Mouse (Mus musculus) inflammation-experienced regulatory T-cells, adult 6 months (primary cell): Measurements from ENCODE around the gene Aip. TPM values are rescaled to one million over a fixed set of nuclear protein-coding genes. Genes with fewer than 3 reads are reported as not detected.
"Not testable (repeated sequence)": the region's sequence is repeated elsewhere in the genome, so short reads cannot be mapped to it uniquely, and the experiment has no call there.

Experiments used
- ATAC-seq: one replicate; pipeline ENCODE4 v1.8.0; 2017
- polyA plus RNA-seq, 3 experiments: library from polyadenylated mRNA; unstranded; fragments of 100-300 nt; shearing (Covaris generic); gene quantifications; one replicate each; pipeline ENCODE4 v1.2.1; 2017

Gene Aip
- polyA plus RNA-seq, 3 experiments from 2014 or later: 171 to 228 (median 197) TPM

DNA sequence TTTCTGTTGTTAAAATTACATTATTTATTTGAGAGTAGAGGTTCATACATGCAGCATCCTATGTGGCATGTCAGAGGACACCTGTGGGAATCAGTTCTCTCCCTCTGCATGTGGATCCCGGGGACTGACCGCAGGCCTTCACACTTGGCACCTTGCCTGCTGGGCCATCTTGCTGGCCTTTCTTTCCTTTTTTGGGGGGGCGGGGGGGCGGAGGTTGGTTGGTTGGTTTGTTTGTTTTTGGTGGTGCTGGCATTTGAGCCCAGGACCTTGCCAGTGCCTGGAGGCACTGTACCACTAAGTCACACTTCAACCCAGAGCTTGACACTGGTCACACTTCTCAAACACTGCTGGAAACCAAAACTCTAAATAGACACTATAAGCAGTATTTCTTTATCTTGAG, 8.7 kb upstream of the Aip start:
- no peak for ATAC-seq

DNA sequence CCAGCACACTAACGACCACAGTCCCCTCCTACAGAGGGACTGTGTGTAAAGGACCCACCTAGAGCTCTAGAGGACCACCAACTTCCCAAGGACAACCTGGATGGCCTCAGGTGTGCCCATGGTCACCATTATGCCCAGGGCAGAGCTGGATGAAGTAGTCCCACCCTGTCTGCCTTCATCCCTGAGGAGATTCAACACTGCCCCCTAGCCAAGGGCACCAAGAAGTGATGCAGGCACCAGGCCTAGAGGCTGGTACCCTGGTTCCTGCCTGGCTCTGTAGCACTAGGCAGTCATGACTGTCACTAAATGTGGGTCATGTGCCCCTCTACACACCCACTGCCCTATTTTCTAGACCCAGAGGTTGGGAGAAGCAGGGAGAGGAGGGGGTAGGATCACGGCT, 6.1 kb upstream of the Aip start:
- no peak for ATAC-seq

DNA sequence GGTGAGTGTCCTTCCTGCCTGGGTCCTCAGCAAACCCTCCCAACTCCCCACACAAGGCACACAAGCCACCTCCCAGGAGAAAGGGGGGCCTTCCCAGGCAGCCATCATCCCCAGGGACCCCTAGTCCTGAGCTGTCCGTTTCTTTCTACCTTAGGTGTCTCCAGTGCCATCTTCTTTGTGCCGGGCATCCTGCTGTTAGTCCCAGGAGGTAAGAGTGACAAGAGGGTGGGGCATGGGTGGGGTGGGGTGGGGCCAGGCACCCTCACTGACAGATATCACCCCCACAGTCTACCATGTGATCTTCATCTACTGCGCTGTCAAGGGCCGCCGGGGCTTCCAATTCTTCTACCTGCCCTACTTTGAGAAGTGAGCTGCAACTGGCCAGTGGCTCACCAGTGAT, 5.4 kb upstream of the Aip start:
- ATAC-seq: no peak

DNA sequence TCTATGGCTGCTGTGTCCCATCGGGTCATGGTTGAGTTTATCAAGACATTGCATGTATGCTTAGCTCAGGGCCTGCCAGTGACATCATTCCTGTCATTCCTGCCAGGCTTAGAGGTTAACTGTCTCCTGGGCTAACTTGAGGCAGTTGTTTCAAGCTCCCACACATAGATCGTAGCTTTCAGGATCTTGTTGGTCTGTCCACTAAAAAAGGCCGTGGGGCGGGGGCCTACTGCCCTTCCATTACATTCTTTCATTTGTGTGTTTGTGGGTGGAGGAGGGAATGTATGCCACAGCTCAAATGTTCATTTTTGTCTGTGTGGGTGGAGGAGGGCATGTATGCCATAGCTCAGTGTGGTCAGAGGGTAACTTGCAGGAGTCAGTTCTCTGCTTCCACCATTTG, 4.4 kb upstream of the Aip start:
- ATAC-seq: no peak

DNA sequence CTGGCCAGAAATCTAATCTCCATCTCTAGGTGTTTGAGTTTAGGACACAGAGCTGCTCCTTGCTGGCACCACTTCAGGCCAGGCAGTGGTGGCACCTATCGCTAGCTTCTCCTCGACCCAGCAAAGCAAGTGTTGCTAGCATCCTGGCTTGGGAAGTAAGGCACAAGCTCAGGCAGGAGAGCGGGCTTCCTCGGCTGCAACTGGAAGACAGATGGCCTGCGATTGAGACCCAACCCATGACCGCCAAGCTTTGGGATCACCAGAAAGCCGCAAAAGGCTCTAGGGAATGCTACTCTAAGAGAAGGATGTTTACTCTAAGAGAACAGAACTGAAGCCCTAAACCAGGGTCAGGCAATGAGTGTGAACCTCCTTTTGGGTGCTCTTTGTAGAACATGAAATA, 3.8 kb upstream of the Aip start:
- no peak for ATAC-seq

DNA sequence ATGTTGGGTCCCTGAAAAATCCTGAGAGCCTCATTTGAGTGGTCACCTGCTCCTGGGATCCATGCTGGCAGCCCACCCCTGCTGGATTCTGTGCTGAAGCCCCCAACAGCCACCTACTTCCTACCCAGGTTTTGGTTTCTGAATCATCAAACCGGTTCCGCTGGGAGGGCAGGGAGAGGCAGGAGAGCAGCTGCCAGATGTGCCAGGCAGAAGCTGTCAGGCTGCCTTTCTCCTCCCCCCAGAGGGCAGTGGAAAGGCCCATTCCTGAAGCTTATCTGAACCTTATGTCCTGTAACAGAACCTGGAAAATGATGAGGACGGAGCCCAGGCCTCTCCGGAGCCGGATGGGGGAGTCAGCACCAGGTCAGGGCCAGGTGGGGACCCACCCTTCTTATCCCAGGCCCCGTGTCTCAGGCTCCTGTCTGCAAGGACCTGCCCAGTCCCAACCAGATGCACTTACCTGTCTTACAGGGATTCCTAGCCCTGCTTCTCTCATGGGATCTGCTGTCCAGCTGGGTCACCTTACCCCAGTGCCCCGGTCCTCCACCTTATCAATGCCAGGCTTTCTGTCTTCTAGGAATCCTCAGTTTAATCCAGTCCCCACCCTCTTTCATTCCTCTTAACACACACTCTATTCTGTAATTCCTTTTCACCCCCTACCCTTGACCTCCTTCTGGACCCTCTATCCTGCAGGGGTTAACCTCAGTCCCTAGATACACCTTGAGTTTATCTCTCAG, 1.3 kb upstream of the Aip start:
- ATAC-seq: no peak

DNA sequence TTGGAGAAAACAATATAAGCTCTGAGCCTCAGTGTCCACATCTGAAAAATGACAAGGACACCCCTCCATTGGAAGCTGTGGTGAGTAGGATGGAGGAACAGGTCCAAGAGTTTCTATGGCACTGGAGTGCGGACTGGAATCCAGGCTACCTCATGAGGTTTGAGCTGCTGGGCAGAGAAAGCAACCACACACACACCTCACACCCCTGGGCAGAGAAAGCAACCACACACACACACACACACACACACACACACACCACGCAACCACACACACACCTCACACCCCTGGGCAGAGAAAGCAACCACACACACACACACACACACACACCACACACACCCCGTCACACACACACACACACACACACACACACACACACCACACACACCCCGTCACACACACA, 390 bp downstream of the Aip start:
- not testable (repeated sequence) for ATAC-seq

DNA sequence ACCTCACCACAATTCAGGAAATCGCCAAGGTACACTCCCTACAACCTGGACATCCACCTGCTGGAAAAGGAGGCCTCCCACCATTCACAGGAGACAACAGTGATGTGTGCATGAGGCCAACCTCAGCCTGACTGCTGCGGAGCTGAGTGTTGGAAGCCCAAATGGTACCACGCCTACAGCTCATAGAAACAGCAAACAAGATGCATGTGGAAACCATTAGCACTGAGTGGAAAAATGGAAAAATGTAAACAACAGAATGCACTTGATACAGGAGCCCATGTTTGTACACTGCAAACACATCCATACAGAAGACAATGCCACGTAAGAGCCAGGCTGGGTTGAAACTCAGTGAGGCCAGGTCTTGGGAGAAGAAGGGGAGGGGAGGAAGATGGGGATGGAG, 1.2 kb downstream of the Aip start:
- no peak for ATAC-seq

DNA sequence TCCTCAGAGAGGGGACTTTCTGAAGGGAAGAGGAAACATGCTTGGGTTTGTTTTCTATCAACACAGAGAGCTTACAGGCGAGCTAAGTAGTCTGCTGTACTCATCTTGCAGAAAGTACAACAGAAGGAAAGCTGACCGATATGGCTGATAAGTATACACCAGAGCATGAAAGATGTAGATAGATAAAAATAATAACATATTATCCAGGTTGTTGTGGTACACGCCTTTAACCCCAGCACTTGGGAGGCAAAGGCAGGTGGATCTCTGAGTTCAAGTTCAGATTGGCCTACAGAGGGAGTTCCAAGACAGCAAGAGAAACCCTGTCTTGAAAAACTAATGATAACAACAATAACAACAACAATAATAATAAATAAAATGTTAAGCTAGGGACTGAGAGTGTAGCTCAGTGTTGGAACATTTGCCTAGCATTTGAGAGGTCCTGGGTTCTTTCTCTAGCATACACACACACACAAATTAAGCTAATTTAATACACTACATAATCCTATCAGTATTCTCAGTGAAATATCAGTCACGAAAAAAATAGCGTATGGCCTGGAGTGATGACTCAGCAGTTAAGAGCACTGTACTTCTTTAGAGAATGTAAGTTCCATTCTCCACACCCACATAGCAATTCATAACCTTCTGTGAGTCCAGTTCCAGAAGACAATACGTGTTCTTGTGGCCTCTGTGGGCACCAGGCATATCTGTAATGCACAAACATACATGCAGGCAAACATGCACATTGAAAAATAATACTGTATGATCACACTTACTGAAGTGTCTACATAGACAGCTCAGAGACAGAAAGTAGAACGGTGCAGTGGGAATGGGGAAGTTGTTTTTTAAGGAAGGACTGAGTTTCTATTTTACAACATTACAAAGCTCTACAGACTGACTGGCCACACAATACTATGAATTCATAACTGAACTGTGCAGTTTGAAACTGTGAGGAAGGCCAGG, 3.0 kb downstream of the Aip start:
- ATAC-seq: no peak

DNA sequence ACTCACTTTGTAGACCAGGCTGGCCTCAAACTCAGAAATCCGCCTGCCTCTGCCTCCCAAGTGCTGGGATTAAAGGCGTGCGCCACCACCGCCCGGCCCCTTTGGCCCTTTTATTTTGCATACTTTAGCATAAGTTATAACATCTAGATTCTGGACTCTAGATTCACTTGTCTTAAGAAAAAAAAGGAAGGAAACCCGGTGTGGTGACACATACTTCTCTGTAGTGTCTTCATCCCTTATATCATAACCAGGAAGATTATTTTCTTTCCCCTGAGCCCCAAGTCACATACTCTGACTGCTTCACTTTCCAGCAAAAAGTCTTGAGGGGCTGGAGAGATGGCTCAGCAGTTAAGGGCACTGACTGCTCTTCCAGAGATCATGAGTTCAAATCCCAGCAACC, 3.8 kb downstream of the Aip start:
- ATAC-seq: not testable (repeated sequence)

DNA sequence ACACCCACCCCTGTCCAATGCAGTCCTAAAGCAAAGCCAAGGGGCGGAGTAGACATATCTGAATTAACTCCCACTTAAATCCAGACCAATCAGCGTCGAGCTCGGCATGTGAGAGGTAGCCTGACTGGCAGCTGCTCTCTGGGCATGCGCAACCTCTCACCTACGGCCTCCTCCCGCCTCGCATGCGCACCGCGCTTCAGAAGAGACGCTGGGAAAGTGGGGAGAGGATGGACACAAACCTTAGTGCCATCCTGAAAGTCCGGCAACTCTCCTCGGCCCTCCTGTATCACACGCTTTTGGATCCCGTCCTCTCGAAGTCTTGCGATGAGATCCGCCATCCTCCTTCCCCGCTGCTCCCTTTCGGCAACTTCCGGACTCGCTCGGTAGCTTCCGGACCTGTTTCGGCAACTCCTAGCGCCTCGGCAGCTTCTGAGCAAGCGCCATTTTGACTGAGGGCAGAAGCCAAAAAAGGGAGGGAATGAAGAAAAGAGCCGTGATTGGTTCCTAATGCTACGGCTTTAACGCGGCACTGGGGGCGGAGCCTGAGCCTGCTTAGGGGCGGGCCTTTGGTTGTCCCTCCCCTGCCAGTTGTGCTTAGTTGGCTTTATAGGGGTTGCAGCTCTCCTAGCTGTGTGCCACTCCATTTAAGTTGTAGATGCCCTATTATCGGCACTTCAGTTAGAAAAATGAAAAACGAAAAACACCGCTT, 4.4 kb downstream of the Aip start:
- peak; percentile 62 for ATAC-seq

DNA sequence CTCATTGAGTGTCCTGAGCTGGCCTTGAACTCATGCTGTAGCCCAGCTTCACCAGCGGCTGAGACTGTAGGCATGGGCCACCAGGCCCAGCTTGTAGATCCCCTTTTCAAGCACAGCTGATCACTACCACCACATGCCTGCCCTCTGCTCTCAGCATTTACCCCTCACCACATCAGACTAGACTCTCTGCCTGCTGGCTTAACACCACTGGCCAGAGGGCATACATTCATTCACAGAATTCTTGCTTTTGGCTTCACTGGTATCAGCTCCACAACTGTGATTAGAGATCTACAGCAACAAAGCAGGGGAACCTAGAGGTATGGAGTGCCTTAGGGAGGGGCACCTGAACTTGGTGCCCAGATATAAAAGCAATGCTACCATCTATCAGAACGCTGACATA, 5.2 kb downstream of the Aip start:
- no peak for ATAC-seq

DNA sequence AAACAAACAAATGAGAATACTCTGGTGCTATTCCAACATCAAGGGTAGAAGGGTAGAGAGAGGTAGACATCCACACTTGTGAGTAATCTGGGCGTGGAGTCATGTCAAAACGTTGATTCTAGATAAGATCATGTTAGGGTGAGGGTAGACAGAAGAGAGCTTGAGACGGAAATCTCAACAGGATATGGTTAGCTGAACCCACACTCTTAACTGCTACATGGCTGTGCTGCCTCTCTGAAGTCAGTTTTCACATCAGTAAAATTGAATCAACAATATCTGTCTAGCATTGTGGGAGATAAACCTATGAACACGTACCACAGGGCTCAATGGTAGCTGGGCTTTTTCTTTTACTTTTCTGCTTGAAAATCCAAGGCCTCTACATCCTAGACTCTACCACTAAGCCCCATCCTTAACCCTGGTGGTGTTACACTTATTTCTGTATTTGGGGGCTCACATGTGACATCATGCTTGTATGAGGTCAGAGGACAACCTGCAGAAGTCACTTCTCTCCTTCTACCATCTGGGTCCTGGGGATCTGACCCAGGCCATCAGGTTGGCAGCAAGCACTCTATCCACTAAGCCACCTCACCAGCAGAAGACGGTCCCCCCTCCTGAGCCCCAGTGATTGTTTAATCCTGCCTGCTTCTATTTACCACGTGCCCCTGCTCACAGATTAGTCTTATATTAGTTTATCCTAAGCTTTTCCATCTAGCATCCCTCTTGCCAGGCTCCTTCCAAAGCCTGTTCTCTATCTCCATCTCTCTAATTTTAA, 5.8 kb downstream of the Aip start:
- peak; percentile 79 for ATAC-seq

DNA sequence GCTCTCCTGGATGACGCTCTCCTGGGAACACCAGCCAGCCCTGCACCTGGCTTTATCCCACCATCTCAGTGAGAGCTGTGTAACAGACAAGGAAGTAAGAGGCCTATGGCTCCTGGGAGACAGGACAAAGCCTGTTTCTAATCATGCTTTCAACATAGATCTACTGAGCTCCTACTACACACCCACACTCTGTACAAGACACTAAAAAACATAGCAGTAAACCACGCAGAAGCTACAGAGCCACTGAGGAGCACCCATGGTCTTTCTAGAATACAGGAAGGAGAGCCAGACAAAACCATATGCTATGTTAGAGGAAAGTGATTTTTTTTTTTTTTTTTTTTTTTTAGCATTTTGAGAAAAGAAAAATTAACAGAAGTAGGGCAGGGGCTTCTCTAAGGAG, 7.3 kb downstream of the Aip start:
- ATAC-seq: no peak

DNA sequence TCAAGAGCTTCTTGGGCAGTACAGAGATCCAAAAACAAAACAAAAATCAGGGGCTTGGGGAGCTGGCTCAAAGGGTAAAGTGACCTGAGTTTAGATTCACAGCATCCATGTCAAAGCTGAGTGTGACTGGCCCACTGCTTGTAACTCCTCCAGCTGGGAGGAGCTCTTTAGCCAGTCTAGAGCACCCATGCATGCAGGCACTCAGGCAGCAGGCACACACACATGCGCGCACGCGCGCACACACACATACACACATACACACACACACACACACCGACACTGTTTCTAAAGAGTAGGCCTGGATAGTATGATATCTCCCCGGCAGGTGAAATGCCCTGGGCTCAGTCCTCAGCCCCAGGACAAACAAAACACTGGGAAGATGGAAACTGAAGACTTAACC, 8.7 kb downstream of the Aip start:
- no peak for ATAC-seq

DNA sequence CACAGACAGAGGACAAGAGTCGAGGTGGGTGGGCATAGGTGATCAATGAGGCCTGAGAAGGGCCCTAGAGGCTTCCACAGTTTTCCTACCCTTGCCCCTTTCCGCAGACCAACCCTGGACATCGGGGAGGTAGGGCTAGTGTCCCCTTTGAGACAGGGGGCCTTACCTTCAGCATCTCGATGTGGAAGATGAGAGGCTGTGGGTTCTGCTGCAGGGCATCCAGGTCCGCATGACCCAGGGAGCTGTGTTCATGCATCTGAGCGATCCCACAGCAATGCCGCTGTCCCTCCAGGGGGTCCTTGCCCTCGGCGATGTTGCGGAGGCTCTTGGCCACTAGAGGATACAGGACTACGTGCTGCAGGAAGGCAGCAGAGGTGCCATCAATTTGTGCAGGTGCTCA, 9.8 kb downstream of the Aip start:
- ATAC-seq: no peak

DNA sequence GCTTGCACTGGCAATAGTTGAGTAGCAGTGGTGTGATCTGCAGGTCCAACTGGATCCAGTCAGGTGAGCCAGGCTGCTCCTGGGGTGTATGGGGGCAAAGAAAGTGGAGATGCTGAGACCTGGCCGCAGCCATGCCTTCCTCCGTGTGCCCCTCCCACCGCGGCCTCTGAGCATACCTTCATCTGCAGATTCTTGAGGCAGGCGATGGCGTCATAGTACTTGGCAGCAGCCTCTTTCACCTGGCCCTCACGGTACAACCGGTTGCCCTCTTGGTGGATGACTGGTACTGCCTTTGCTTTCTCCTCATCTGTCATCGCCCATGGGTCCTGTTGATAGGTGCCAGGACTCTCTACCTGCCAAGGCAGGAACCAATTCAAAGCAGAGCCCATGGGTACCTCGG, 10.5 kb downstream of the Aip start:
- ATAC-seq: no peak

DNA sequence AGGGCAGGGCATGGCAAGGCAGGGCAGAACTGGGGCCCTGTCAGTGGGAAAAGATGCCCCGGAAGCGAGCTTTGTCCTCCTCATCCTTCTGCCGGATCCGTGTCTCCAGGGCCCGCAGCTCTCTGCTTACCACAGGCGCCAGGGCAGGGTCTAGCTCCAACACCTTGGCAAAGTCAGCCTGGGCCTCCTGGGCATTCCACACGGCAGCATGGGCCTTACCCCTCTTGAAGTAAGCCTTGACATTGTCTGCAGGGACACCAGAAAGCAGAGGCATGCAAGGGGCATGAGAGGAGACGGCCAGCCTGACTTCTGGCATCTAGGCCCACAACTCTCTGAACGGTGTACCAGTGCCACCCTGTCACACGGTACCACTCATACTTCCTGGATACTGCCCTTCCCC, 11.1 kb downstream of the Aip start:
- ATAC-seq: no peak

DNA sequence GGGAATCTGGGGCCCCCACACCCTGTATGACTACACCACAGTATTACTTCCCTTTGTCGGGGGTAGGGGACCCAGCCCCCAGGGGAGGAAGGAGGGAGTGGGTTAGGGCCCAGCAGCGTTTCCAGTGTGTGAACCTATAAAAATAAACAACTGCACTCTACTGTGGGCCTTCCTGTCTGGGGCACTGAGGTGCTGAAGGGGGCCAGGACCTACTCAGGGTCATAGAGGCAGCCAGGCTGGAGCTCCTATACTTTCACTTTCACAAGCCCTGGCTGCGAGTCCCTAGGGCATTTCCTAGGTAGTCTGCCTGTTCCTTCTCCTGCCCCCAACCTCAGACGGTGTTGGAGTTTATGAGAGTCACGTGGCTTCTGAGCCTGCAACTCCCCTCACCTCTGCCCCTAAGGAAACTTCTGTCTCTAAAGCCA, 11.8 kb downstream of the Aip start:
- peak; percentile 84 for ATAC-seq

DNA sequence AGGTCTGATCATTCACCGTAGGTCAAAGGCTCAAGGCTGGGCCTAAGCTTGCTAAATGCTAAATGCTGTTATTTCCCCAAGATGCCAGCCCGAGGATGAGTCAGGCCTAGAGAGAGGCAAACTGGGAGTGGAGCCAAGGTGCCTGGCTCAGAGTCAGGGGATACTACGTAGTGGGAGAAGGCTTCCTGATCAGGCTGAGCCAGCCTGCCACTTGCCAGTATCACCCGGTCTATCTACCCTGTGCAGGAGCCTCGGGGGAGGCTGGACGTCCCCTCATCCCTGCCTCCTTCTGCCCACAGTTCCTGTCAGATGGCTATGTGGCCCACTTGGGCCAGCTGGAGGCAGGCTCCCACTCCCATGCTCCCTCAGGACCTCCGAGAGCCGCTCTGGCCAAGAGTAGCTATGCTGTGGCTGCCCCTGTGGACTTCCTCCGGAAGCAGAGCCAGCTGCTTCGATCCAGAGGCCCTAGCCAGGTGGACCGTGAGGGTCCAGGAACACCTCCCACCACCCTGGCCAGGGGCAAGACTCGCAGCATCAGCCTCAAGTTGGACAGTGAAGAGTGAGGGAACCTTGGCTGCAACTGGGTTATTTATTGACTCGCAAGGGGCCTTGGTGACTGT, 12.4 kb downstream of the Aip start:
- peak; percentile 17 for ATAC-seq

DNA sequence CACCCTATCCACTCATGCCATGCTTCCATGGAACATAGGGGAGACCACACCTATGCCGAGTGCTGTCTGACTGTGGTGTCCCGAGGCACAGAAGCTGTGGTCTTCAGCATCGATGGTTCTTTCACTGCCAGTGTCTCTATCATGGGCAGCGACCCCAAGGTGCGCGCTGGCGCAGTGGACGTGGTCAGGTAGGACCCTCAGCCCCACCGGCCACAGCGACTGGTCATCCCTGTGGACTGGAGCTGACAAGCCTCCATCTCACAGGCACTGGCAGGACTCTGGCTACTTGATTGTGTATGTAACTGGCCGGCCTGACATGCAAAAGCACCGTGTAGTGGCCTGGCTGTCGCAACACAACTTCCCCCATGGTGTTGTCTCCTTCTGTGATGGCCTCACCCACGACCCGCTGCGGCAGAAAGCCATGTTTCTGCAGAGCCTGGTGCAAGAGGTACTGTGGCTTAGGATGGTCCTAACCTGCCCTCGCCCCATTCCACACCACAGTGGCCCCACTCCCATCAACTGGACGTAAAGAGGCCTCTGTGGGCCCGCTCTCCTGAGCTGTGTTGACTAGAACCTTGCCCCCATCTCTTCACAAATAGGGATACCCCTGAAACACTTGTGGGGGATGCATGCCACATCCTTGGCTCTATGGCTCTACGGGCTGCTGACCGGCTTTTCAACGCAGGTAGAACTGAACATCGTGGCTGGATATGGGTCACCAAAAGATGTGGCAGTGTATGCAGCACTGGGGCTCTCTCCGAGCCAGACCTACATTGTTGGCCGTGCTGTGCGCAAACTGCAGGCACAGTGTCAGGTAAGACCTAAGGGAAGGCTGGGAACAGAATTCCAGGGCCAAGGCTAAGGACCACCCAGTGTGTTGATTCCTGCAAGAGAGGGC, 13.3 kb downstream of the Aip start:
- no peak for ATAC-seq
